Mouse (Mus musculus) layer of hippocampus, adult 2 months (tissue): ENCODE measurements around the gene Atp6v1a. TPM values are rescaled to one million over a fixed set of nuclear protein-coding genes. Genes with fewer than 3 reads are reported as not detected.

Source experiments
- DNase-seq, 2 experiments: peaks; one replicate each; pipeline ENCODE4 v3.0.0; 2022; ENCODE audit warnings: low spot score in 2 of 2
- H3K27ac ChIP-seq: fragments of 200-600 bp; 2 replicates; pipeline ENCODE4 v1.8.1; 2022
- H3K4me3 ChIP-seq: fragments of 200-600 bp; 2 replicates; pipeline ENCODE4 v1.8.1; 2022; ENCODE audit warnings: mild to moderate bottlenecking
- CTCF ChIP-seq: fragments of 200-600 bp; conservative IDR thresholded peaks from 2 replicates; pipeline ENCODE4 v1.8.1; 2022; ENCODE audit warnings: antibody characterized with exemption, mild to moderate bottlenecking, moderate library complexity
- total RNA-seq, 2 experiments: library from RNA; stranded (reverse); gene quantifications; 2 replicates each; pipeline ENCODE4 v1.2.3; 2021

Gene Atp6v1a
- total RNA-seq, 2 experiments from 2014 or later, result 535 to 581 TPM

DNA sequence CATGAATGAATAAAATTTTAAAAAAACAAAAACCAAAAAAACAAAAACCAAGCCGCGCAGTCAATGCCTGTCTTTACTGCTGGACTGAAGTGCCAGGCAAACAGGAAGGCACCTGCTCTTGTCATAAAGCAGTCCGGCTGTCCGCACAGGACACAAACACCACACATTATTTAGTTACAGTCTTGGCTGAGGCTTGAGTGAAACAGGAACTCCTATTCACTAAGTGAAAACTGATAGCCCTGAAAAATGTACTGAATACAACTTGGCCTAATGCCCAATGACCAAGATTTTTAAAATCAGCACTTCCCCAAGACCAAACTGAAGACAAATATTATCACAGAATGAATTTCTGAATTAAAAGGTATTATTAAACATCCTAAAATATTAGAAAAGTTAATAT is 13.1 kb downstream of the Atp6v1a start:
- TF ChIP-seq CTCF, result no peak

DNA sequence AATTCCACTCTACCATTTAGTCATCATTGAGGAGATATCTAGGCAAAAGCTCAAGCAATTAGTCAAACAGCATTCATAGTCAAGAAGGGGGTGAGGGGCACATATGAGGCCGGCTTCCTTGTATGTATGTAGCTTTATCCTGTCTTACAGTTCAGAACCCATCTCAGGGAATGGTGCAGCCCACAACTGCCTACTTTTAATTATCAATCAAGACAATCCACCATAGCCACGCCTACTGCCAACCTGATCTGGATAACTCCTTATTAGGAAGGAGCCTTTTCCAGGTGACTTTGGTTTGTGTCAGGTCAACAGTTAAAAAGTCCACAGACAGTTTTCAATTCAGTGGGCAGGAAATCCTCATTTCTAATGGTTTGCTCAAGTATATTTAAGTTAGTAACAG is 14.1 kb downstream of the Atp6v1a start:
- no peak for TF ChIP-seq CTCF
- peak overlapping the region; percentile 95 for H3K27ac ChIP-seq
- H3K4me3 ChIP-seq, result no peak overlapping the region
- DNase-seq, result no peak

More for the DNA sequence above, 13.1 kb downstream of the Atp6v1a start:
- DNase-seq, result no peak
- peak overlapping the region; percentile 95 for H3K27ac ChIP-seq
- H3K4me3 ChIP-seq, result no peak overlapping the region

GRCm38 (mm10) chr16:44124713-44125112 is 14.8 kb downstream of the Atp6v1a start:
- TF ChIP-seq CTCF, result no peak
- Histone ChIP-seq H3K27ac (peak overlapping the region; percentile 95), H3K4me3 (no peak overlapping the region)
- DNase-seq, result peak in 1 of 2 experiments; percentile 21

DNA sequence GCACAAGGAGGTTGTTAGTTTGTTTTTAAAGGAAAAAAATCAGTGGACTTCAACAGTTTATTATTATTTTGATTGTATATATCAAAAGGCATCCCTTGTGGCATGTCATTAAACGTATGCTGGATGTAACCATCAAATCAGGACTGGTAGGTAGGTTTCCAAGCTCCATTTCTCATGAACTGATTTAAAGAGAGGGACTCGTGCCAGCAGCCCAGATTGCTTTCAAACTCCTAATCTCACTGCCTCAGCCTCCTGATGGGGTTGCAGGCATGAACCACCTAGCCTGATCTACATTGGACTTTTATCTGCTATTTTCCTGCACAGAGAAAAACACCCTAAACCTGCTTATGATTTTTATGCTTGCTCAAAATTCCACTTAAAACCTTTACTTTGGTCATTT is 15.7 kb downstream of the Atp6v1a start:
- peak in 1 of 2 experiments; percentile 46 for DNase-seq
- H3K27ac ChIP-seq, result peak overlapping the region; percentile 95
- no peak for TF ChIP-seq CTCF
- no peak overlapping the region for H3K4me3 ChIP-seq

DNA sequence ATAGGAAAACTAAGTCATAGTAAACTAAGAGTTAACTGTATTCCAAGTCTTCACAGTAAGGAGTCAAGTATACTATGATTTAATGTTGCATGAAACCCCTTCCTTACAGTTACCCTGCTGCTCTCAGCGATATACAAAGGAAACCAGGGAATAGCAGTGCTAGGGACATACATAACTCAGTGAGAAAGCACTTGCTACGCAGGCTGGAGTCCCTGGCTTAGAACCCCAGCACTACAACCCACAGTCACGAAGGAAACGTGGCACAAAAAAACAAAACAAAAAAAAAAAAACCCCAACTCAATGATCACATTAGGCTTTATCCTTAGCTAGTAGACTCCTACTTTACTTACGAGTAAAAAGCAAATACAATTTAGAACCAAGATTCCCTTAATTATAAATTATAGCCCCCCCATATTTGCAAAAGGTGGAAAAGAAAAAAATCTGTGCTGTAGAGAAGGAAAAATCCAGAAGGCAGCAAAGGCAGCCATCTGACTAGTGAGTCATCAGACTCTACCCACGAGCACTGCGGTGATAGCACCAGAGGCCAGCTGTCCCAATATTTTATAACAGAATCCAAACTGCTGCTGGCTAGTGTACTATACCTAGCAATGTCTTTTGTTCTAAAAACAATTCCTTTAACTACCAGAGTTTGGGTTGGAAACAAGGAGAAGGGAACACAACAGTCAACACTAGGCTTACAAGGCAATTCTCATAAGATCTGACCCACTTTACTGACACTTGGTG is 16.4 kb downstream of the Atp6v1a start:
- Histone ChIP-seq H3K4me3 (peak overlapping the region; percentile 25; the same call in 1 of the 2 replicates), H3K27ac (peak overlapping the region; percentile 95)
- no peak for TF ChIP-seq CTCF
- peak; percentile 67 to 82 for DNase-seq

GRCm38 (mm10) chr16:44122574-44122973 is 16.9 kb downstream of the Atp6v1a start:
- peak in 1 of 2 experiments; percentile 15 for DNase-seq
- Histone ChIP-seq H3K27ac (peak overlapping the region; percentile 95), H3K4me3 (peak overlapping the region; percentile 25; the same call in 1 of the 2 replicates)
- TF ChIP-seq CTCF, result no peak

DNA sequence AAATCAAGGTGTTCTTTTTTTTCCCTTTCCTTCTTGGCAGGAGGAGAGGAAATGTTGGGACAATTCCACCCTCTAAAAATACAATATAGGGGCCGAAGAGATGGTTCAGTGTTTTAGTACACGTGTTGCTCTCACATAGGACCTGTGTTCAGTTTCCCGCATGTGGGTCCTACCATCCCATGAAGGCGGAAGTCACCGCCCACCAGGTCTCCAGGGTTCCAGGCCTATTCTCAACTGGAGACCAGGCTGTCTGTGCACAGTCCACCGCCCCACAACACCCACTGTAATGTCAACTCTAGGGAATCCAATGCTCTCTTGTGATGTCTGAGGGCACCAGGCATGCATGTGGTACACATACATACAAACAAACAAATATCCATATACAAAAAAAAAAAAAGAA is 17.4 kb downstream of the Atp6v1a start:
- H3K27ac ChIP-seq, result peak overlapping the region; percentile 95
- DNase-seq, result no peak
- no peak for TF ChIP-seq CTCF

GRCm38 (mm10) chr16:44119753-44120501 is 19.6 kb downstream of the Atp6v1a start:
- Histone ChIP-seq H3K27ac (peak overlapping the region; percentile 43), H3K4me3 (no peak overlapping the region)
- no peak for DNase-seq
- no peak for TF ChIP-seq CTCF

More for the DNA sequence above, 17.4 kb downstream of the Atp6v1a start:
- no peak overlapping the region; the same call in 1 of the 2 replicates for H3K4me3 ChIP-seq

- Histone ChIP-seq H3K4me3 (no peak overlapping the region), H3K27ac (peak overlapping the region; percentile 49; the same call in 1 of the 2 replicates)
- DNase-seq, result peak; percentile 56 to 66
- TF ChIP-seq CTCF, result no peak
Observed at GRCm38 (mm10) chr16:44109002-44109401, 30.5 kb downstream of the Atp6v1a start.

- TF ChIP-seq CTCF, result no peak
- Histone ChIP-seq H3K4me3 (no peak overlapping the region), H3K27ac (no peak overlapping the region)
Observed at GRCm38 (mm10) chr16:44105211-44105610, 34.3 kb downstream of the Atp6v1a start.

GRCm38 (mm10) chr16:44103806-44104766 is 35.4 kb downstream of the Atp6v1a start:
- TF ChIP-seq CTCF, result peak; percentile 65
- DNase-seq, result no peak
- no peak overlapping the region for H3K4me3 ChIP-seq

More at GRCm38 (mm10) chr16:44105211-44105610, 34.3 kb downstream of the Atp6v1a start:
- no peak for DNase-seq

DNA sequence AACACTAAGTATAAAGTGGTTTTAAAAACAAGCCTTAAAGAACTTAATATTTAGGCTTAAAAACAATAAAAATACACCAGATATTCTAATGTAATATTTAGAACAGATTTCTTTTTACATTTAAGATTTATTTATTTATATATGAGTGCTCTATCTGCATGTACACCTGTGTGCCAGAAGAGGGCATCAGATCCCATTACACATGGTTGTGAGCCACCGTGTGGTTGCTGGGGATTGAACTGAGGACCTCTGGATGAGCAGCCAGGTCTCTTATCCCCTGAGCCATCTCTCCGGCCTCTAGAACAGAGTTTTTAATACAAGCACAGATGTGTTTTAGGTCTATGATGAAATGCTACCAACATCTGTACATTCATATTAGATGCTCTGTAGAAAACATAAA is 36.6 kb downstream of the Atp6v1a start:
- no peak for DNase-seq
- peak; percentile 62 for TF ChIP-seq CTCF
- no peak overlapping the region for H3K27ac ChIP-seq
- no peak overlapping the region for H3K4me3 ChIP-seq

More at GRCm38 (mm10) chr16:44103806-44104766, 35.4 kb downstream of the Atp6v1a start:
- H3K27ac ChIP-seq, result no peak overlapping the region; the same call in 1 of the 2 replicates
